8 mouse cellular contexts compared by ENCODE assay signal in genomic region chr17:5849421-5849910, GRCm38 (mm10). TPM values are rescaled to one million over a fixed set of nuclear protein-coding genes. Genes with fewer than 3 reads are reported as not detected.
A peak's percentile ranks its signal among the peaks of the same experiment; 100 is the strongest.
DNase-seq lines count a peak whose midpoint lies in the region; ATAC-seq lines count a peak whose summit lies in the region.

No protein-coding gene starts in this region.

- ATAC-seq in forebrain, embryonic 11.5 days (replicated peaks; ENCODE audit: low FRiP score): 0 out of 2 replicates have a peak, but pooled peaks have one; percentile 15
- ATAC-seq in heart, embryonic 15.5 days (replicated peaks; ENCODE audit: insufficient number of reproducible peaks, insufficient read depth, low FRiP score, low read depth): 0 out of 2 replicates have a peak, but pooled peaks have one; percentile 31
- no peak for ATAC-seq in liver, embryonic 12.5 days
- ATAC-seq in neural tube, embryonic 12.5 days (ENCODE audit: low FRiP score, low read depth): peak; percentile 37; the same call in 1 of the 2 replicates

- peak; percentile 46 to 74 for DNase-seq in urinary bladder, adult 18-20 months (ENCODE audit: low spot score in 2 of 2)
- no peak for DNase-seq in urinary bladder, postnatal 10 days (ENCODE audit: low spot score)
- DNase-seq in forebrain, embryonic 11.5 days (ENCODE audit: low spot score): peak; percentile 57
- peak; percentile 89 to 94 for DNase-seq in kidney, postnatal 25 days
- peak; percentile 70 to 76 for DNase-seq in urinary bladder, postnatal 4 days (ENCODE audit: low spot score in 2 of 2)

- H3K27ac ChIP-seq in forebrain, embryonic 11.5 days (ENCODE audit: low read depth, low read length): peak overlapping the region; percentile 25; the same call in 1 of the 2 replicates
- peak overlapping the region; percentile 79 for H3K27ac ChIP-seq in heart, embryonic 15.5 days
- peak overlapping the region; percentile 32; the same call in 1 of the 2 replicates for H3K27ac ChIP-seq in liver, embryonic 12.5 days
- no peak overlapping the region for H3K27ac ChIP-seq in neural tube, embryonic 12.5 days

- H3K4me3 ChIP-seq in forebrain, embryonic 11.5 days (ENCODE audit: low read depth, low read length): no peak overlapping the region
- peak overlapping the region; percentile 41 for H3K4me3 ChIP-seq in heart, embryonic 15.5 days
- peak overlapping the region; percentile 19; the same call in 1 of the 2 replicates for H3K4me3 ChIP-seq in liver, embryonic 12.5 days
- H3K4me3 ChIP-seq in neural tube, embryonic 12.5 days: peak overlapping the region; percentile 24; the same call in 1 of the 2 replicates

- WGBS in forebrain, embryonic 11.5 days: 28% methylated on average over 18 of the region's 18 CpGs
- 8% methylated on average over 18 of the region's 18 CpGs for WGBS in heart, embryonic 15.5 days
- 63% methylated on average over 18 of the region's 18 CpGs for WGBS in liver, embryonic 12.5 days (ENCODE audit: insufficient replicate concordance)
- 15% methylated on average over 18 of the region's 18 CpGs for WGBS in neural tube, embryonic 12.5 days

- H3K9me3 ChIP-seq in forebrain, embryonic 11.5 days (ENCODE audit: control insufficient read depth, low read length): no peaks in the 10 kb centered on the region
- no peaks in the 10 kb centered on the region for H3K9me3 ChIP-seq in heart, embryonic 15.5 days (replicated peaks)
- H3K9me3 ChIP-seq in liver, embryonic 12.5 days (replicated peaks): no peaks in the 10 kb centered on the region
- no peaks in the 10 kb centered on the region for H3K9me3 ChIP-seq in neural tube, embryonic 12.5 days

- no peaks in the 10 kb centered on the region for H3K36me3 ChIP-seq in forebrain, embryonic 11.5 days (ENCODE audit: control insufficient read depth, insufficient read depth, low read length)
- H3K36me3 ChIP-seq in heart, embryonic 15.5 days: no peaks in the 10 kb centered on the region
- peaks cover 7% of the 10 kb centered on the region; the same call in 1 of the 2 replicates for H3K36me3 ChIP-seq in liver, embryonic 12.5 days
- no peaks in the 10 kb centered on the region for H3K36me3 ChIP-seq in neural tube, embryonic 12.5 days

- peak overlapping the region; percentile 39; the same call in 1 of the 2 replicates for H3K4me2 ChIP-seq in forebrain, embryonic 11.5 days (ENCODE audit: low read depth, low read length, severe bottlenecking)
- H3K4me2 ChIP-seq in heart, embryonic 15.5 days: peak overlapping the region; percentile 79
- H3K4me2 ChIP-seq in liver, embryonic 12.5 days: peak overlapping the region; percentile 50
- peak overlapping the region; percentile 61 for H3K4me2 ChIP-seq in neural tube, embryonic 12.5 days (replicated peaks)

- peaks cover 5% of the 10 kb centered on the region; the same call in 1 of the 2 replicates for H3K4me1 ChIP-seq in forebrain, embryonic 11.5 days (replicated peaks; ENCODE audit: control insufficient read depth, insufficient read depth, low read length)
- H3K4me1 ChIP-seq in heart, embryonic 15.5 days (replicated peaks): peaks cover 26% of the 10 kb centered on the region
- H3K4me1 ChIP-seq in liver, embryonic 12.5 days: peaks cover 36% of the 10 kb centered on the region
- H3K4me1 ChIP-seq in neural tube, embryonic 12.5 days: peaks cover 21% of the 10 kb centered on the region

- no peaks in the 10 kb centered on the region for H3K27me3 ChIP-seq in forebrain, embryonic 11.5 days (ENCODE audit: control insufficient read depth, insufficient read depth, low read length)
- no peaks in the 10 kb centered on the region for H3K27me3 ChIP-seq in heart, embryonic 15.5 days
- no peaks in the 10 kb centered on the region for H3K27me3 ChIP-seq in liver, embryonic 12.5 days (replicated peaks)
- H3K27me3 ChIP-seq in neural tube, embryonic 12.5 days (replicated peaks): no peaks in the 10 kb centered on the region

- H3K9ac ChIP-seq in forebrain, embryonic 11.5 days (ENCODE audit: low read length): peak overlapping the region; percentile 54; the same call in 1 of the 2 replicates
- H3K9ac ChIP-seq in heart, embryonic 15.5 days: peak overlapping the region; percentile 40
- peak overlapping the region; percentile 22; the same call in 1 of the 2 replicates for H3K9ac ChIP-seq in liver, embryonic 12.5 days
- peak overlapping the region; percentile 47; the same call in 1 of the 2 replicates for H3K9ac ChIP-seq in neural tube, embryonic 12.5 days

RNA-seq across cellular contexts. Expression of gene Snx9, which starts 8.3 kb away (rescaled TPM):
- 19.0 and 19.6 TPM in 2 replicates for polyA plus RNA-seq in forebrain, embryonic 11.5 days (2014; fragmentation: Nextera tagmentation; extraction: Ambion mirVana)
- 21.1 and 22.2 TPM in 2 replicates for polyA plus RNA-seq in heart, embryonic 15.5 days (2015; fragmentation: Nextera tagmentation; extraction: Ambion mirVana)
- 22.7 and 23.5 TPM in 2 replicates for polyA plus RNA-seq in liver, embryonic 12.5 days (2016; fragmentation: Nextera tagmentation; extraction: Ambion mirVana)
- 16.9 and 18.0 TPM in 2 replicates for polyA plus RNA-seq in neural tube, embryonic 12.5 days (2016; fragmentation: Nextera tagmentation; extraction: Ambion mirVana)
